Mouse (Mus musculus) layer of hippocampus, adult 11-12 months (tissue): Measurements from ENCODE around the gene Ostf1.

Source experiments
- DNase-seq: peaks from one replicate; pipeline ENCODE4 v3.0.0; 2022; ENCODE audit warnings: low spot score

Gene Ostf1

DNA sequence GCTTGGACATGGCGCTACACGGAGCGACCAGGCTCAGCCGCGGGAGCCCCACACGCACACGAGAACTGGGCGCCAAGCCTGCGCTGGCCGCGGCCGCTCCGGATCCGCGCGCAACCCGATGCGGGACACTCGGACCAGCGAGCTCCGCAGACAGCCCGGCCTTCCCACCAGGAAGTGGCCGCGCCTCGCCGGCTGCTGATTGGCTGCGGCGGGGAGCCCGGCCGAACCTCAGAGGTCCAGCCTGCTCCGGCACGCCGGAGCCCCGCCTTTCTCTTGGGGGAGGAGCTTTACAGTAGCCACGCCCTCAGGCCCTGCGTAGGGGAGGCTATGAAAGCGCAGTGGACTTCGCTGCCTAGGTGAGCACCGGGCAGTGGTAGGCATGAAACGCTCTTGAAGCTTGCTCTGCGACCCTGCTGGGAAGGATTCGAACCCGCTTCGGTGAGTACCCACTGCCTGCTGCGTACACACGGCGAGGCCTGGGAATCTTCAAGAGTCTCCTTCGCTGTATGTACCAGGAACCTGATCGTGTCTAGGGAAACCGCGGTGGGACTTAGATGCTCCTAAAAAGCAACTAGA is at the start of gene Ostf1, which contains the start of gene Nmrk1:
Gene Ostf1, minus strand, starts transcription at position 180 of the 576 bp plus-strand sequence.
Gene Nmrk1, plus strand, starts transcription at position 307 of the 576 bp plus-strand sequence.
- peak; percentile 94 for DNase-seq

DNA sequence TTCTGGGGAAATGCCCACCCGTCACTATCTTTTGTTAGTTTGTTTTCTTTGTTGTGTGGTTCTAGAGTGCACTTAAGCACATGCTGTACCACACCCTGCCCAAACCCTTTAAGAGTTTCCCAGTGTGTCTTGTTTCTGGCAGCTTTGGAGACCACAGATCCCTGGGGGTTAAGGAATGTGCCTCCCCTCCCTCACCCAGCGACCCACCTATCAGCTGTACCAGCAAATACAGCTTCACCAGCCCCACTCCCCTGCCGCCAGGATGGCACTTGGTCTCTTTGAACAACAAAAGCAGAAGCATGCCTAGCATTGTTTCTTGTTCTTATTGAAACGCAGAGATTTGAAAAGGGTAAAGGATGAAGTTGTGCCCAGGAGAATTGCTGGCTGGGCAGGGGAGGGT is 41.5 kb upstream of the Ostf1 start:
- no peak for DNase-seq

DNA sequence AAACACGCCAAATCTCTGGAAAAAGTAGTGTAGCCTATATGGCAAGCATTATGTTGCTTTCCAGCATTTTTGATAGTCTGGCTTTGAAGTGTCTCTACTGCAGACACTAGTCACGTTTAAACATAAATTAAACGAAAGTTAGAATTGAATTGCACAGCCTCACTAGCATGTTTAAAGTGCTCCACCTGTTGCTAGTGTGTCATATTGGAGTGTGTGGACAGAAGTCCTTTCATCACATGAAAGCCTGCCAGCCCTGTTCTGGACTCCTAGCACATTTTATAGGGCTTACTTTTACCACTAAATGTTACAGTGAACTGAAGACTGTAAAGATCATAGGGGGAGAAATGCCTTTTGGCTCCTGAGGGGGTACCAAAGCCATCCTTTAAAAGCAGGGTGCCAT is 40.9 kb upstream of the Ostf1 start:
- DNase-seq: no peak

DNA sequence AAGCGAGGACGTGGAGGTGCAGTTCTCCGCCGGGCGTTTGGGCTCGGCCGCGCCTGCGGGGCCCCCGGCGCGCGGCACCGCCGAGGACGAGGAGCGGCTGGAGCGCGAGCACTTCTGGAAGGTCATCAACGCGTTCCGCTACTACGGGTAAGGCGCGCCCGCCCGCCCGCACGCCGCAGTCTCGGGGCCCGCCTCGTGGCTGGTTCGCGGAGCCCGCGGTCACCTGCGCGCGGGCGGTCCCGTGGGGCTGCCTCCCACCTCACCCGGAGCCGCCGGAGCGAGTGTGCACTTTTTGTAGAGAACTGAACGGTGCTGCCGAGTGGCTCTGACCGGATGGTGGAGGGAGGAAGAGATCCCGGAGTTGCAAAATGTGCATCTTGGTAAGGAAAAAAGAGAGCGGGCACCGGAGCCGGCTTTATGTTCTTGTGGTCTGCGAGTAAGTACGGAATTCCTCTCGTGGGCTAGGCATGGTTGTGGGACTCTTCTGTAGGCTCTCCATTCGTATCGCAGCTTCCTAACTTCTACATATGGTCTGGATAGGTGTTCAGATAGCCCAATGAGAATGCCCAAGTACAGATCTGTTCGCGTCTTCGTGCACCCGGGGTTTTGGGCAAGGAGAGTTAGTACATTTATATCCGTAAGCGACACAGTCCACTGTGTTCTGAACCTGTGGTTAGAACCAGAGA is 39.6 kb upstream of the Ostf1 start:
- DNase-seq: peak; percentile 41

DNA sequence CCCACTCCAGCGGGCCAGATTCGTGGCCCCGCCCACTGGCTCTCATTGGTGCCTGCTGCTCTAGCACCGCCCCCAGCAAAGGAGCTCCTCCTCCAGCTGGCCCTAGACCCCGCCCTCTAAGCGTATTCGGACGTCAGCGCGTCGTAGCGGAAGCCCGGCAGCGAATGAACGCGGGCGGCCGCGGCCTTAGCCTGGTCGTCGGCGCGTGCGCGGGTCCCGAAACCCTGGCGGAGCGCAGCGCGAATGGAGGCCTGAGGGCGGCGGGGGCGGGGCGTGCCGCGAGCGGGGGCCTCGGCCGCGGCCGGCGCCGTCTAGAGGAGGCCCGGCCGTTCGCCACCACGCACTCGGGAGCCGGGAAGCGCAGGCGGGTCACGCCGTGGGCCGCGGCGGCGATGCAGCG is 39.0 kb upstream of the Ostf1 start, which contains the start of gene Carnmt1:
Gene Carnmt1, plus strand, starts transcription at position 157 of the 400 bp plus-strand sequence.
- peak; percentile 98 for DNase-seq

DNA sequence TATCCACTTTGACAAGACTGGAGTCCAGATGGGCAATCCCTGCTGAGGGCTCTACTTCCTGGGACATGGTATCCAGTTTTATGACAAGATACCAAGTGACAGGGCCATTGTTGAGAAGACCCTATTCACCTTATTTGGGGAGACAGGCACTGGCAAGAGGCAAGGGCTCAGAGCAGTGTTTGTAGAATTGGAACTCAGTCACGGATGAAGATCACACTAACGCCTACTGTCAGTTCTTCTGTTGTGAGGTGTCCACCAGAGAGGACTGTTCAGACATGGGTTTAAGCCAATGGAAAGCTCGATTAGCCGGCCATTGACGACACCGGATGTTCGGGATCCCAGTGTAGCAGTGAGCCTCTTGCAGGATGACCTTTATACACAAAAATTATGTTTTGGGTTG is 37.9 kb upstream of the Ostf1 start:
- DNase-seq: no peak

DNA sequence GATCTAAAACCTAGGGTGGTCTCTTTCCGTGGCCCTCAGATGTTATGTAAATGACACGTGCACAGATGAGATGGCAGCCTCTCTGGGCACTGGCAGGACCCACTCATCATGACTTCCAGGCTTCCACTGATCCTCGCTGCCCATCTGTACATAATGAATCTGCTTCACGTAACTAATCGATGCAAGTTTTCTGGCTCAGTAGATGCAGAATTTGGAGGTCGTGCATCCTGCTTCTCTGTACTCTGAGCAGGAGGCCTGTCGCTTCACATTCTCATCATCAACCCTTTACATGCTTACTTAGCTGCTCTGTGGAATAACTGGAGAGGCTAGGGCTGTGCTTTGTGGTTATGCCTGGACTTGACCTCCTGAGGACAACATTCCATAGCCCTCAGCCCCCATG is 35.3 kb upstream of the Ostf1 start:
- no peak for DNase-seq

DNA sequence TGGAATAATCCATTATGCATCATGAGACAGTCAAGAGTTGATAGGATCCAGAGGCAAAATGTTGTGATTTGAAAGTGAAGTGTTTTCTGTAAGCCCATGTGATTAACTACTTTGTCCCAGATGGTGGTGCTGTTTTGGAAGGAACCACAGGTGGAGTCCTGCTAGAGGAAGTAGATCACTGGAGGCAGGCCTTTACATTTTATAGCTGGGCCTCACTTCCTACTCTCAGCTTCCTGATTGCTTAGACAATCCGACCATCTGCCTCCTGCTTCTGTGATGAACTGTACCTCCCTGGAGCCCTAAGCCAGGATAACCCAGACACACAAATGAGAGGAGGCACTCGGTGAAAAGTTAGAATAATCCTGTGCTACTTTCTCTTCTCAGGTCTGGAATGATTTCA is 32.3 kb upstream of the Ostf1 start:
- DNase-seq: no peak

DNA sequence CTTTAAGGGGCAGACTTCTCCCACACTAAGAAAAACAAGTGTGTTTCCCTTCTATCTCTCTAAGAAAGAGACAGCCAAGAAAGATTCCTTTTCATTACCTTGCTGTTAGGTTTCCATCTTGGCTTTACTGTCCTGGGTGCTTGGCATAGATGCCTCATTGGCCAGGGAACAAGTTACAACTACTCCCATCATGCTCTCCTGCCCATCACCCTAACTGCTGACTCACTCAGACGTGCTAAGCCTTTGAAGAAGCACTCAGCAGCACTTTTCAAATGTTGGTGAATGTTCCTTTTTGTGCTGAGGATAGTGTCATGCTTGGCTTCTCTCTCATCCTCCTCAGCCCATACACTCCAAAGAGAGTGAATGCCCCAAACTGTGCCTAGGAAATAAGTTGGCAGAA is 30.1 kb upstream of the Ostf1 start:
- DNase-seq: no peak

DNA sequence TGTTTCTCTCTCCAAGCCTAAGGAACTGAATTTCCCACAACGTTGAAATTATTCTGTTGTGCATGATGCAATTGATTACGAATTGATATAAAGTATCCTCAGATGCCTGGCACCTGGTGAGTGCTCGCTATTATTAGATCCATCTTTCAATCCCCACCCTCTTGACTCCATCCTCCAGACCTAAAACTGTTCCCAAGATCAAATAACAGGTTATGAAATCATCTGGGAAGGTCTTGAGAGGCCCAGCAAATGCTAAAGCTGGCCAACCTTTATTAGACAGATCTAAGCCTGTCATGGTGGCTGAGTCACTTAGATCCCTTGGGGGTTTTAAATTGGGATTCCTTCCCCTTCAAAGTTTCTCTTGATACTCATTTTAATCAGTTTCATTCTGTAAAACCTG is 28.8 kb upstream of the Ostf1 start:
- DNase-seq: no peak

DNA sequence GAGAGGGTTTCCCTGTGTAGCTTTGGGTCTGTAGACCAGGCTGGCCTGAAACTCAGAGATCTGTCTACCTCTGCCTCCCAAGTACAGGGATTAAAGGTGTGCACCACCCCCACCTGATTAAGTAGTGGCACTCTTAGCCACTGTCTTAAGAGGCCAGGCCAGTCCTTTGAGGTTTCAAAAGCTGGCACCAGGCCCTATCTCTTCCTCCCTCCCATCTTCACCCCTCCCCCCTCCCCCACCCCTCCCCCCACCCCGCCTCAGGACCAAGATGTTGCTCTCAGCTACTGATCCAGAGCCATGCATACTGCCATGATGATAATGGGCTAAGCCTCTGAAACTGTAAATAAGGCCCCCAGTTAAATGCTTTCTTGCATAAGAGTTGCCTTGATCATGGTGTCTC is 27.7 kb upstream of the Ostf1 start:
- DNase-seq: no peak

DNA sequence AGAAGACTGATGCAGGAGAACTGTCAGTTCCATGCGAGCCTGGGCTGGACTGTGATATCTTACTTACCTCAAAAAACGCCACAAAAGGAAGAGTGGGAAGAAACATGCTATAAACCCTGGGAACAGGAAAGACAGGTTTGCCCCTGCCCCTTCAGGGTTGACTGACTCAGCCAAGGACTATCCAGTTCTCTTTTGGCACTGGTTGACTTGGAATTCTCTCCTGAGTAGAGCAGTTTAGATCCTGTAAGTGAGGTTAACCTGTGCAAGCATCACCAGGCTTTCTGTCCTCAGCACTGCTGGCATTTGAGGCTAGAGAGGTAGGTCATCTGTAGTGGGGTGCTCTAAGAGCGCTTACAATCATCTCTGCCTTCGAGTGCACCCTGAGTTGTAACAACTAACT is 26.9 kb upstream of the Ostf1 start:
- no peak for DNase-seq

DNA sequence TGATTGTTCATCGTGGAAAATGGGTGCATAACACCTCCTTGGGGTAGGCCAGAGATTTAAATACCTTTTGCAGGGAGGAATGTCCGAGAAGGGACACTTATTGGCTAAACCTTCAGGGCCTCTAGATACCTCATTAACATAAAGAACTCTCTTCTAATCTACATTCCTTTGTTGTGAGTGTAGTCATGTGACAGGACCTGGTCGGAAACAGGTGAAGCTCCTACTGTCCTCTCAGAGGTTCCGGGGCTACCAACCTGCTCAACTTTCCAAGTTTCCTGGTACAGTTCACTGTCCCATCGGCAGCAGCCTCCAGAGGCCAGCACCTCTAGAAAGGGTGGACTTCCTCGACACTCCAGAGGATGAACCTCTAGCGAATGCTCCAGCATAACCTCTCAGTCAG is 24.4 kb upstream of the Ostf1 start:
- no peak for DNase-seq

DNA sequence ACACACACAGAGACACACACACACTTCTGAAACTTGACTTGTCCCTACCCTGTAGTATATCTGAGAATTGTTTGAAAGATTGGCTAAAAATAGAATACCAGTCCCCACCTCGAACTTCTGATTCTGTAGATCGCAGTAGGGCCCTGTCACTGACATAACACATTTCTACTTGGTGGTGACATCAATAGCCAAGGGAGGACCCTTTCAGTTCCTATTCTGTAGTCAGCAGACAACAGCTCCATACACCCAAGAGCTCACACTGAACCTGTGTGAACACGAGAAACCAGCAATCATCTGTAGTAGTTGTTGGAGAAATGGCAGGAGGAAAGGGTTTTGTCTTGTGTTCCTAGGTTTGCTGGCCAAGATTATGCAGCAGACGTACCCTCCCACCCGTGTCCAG is 23.4 kb upstream of the Ostf1 start:
- DNase-seq: no peak

DNA sequence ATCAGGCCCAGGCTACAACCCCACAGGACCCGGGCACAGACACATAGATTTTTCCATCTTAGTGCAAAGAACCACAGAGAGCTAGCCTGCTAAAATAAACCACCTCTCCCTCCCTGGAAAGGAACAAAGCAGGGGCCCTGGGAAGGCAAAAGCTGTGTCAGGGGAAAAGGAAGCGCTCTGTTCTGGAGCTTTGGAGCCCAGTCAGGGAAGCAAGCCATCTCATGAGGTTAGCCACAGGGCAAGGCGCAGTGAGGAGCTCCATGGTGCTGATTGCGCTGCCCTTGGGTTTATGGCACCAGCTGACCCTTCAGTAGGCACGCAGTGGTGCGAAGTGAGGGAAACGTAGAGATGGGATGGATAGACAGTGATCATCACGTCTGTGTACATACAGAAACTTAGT is 22.7 kb upstream of the Ostf1 start:
- no peak for DNase-seq

DNA sequence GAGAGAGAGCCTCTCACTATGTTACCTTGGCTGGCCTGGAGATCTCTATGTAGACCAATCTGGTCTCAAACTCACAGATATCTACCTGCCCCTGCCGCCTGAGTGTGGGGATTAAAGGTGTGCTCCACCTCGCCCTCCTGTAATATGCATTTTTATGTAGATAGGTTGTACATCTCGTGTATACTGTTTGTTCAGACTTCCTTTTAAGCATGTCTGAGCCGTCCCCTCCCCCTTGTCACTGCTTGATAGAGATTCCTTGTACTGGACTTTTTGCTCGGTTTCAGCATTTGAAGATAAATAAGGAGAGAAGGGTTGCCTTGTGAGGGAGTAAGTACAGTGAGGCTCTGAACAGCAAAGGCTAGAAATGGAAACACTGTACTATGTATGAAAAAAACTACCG is 21.4 kb upstream of the Ostf1 start:
- DNase-seq: no peak

DNA sequence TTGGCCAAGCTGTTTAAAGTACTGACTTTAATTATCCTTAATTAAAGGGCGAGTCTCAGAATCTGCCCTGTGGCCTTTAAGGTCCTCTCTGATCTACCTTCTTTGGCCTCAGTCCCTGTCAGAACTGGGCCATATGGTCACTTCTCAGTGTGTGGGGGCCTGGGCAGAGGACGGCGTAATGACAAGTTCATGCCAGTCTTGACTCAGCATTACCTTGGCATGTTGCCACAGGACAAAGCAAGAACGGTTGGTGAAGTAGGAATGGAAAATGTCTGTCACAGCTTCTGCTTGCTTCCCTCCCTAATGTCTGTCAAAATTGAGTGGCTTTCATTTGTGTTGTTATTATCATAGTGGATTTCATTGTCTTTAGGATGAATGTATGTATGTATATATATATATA is 21.0 kb upstream of the Ostf1 start:
- DNase-seq: no peak

DNA sequence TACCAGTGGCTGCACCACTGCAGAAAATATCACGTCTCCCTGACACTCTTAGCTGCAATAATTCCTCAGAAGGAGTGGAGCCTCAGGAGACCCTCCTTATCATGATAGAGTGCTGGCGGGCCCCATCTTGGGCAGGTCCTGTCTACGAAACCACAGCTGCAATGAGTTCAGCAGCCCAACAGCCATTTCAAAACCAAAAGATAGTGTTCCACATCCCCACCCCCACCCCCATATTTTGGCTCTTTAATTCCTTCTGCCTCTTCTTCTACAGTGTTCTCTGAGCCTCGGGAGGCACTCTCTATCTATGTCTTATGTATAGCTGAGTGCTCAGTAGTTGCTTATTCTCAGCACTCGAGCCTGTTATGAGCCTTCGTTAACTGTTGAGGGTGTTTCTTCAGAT is 18.9 kb upstream of the Ostf1 start:
- no peak for DNase-seq

DNA sequence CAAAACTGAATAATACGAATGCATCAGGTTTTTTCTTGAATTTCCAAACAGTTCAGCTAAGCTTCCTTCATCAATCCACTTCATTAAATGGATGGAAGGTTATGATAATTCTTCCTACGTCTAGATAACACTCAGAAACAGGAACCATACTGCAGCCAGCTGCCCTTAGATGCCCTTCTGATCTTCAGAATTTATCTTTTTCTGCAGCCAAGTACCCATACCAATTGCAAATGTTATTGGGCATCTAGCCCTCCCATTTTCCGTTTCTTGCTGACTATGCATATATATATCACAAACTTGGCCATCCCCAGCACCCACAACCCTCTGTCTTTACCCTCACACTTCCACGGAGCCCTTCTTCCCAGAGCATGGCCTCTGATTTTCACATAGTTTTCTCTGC is 18.3 kb upstream of the Ostf1 start:
- DNase-seq: no peak

DNA sequence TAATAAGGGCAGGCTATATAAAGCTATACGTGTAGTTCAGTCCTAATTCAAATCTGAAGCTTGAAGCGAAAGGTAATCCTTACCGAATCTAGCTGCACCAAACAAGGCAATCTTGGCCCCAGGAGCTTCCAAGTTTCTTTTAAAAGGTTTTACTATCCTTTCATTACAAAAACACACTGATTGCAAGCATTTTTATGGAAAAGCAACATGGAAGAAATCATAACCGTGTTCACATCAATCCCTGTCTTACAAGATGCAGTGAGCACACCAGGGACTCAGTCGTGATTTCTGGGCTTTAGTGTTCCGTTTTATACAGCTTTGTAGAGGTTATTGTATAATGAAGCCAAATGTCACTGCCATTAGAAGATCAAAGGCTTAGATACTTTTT is 16.9 kb upstream of the Ostf1 start:
- no peak for DNase-seq

DNA sequence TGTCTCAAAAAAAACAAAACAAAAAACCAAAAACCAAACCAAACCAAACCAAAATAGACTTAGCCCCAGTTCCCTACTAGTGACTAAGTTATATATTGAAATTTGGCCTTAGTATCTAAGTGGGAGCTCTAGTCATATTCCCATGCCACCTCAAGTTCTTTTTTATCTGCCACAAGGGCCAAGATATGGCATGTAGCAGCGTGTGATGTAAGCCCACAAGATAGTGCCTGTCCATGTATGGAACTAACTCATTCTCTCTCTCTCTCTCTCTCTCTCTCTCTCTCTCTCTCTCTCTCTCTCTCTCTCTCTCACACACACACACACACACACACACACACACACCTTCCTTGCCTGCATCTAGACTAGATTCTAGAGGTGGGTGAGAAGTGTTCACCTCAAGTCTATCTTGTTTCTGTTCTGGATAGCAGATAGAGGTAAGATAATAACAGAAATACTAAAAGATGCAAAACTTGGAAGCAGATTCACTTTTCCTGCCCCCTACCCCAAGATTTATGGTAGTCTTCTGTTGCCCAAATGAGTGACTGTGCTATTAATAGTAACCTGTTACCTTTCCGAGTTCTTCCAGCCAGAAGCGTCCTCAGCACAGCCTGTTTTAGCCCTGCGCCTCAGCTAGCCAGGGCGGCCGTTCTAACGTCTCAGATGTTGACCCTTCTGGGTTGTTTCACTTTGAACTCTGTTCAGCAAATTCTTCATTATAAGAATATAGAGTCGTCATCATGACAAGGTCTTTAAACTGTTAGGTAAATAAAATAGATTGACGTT is 16.3 kb upstream of the Ostf1 start:
- DNase-seq: no peak

DNA sequence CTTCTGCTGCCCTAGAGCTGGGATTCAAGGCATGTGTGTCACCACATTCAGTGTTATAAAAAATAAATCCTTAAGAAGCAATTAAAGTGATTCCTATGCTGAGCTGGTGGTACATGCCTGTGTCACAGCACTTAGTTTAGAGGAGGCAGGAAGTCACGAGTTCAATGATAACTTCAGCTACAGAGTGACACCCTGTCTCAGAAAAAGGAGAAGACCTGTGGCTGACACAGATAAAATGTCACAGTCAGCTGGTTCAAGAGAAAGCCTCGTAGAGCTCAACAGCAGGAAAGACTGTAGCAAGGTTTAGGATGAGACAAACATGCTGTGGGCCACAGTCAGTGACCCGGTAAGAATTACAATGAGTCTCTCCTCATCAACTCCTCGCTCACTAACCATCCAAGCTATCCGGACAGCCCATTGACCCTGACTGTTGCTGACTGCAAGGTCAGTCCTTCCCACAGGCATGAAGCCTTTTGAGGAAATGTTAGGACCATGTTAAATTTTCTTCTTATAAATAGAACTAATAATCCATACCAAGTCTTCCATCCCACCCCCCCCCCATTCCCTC is 15.3 kb upstream of the Ostf1 start:
- DNase-seq: no peak

DNA sequence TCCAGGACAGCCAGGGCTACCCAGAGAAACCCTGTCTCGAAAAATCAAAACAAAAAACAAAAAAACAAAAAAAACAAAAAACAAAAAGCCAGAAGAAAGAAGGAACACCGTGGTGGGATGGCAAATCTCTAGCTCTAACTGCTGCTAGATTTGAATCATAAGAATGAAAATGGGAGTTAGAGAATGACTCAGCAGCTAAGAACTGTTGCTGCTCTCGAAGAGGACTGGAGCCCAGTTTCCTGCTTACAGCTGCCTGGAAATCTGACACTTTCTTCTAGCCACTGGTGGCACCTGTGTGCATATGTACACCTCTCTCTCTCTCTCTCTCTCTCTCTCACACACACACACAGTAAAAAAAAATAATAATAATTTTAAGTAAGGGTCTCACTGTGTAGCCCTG is 14.8 kb upstream of the Ostf1 start:
- no peak for DNase-seq
